Mouse (Mus musculus): ENCODE measurements around the gene Mbnl3.

DNA sequence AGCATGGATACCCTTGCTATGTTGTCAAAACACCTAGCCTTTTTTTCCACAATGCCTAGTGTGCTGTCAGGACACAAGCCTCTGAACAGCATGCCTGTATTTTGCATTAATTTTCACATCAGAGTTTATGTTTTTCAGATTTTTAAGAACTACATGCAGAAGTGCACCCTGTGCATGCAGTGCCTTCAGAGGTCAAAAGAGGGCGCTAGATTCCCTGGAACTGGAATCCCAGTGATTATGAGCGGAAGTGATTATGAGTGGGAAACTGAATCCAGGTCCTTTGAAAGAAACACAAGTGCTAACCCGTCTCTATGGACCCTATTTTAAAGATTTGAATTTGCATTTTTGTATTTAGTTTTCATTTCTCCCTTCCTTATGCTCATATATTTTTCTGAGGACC lies 129.6 kb downstream of the Mbnl3 start:
- TF ChIP-seq ZNF384 (IDR thresholded peaks at IDR 0.05; ENCODE audit: low read depth, low read length) (no peak), HCFC1 (IDR thresholded peaks at IDR 0.05; ENCODE audit: borderline replicate concordance, insufficient read depth, low read length) (no peak), ZC3H11A (IDR thresholded peaks at IDR 0.05; ENCODE audit: borderline replicate concordance, low read depth, low read length) (peak; percentile 26; the same call in 1 of the 2 replicates), MAFK (IDR thresholded peaks at IDR 0.05; ENCODE audit: insufficient read depth, low read depth, low read length) (no peak), CHD2 (IDR thresholded peaks at IDR 0.05; ENCODE audit: low read depth, low read length) (no peak)

All from ES-E14 (cell line).